Mouse (Mus musculus) kidney, adult 2 months (tissue): ENCODE data around the gene Fshb.

ENCODE experiments used
- CTCF ChIP-seq: fragments of 200-500 bp; conservative IDR thresholded peaks from 2 replicates; pipeline ENCODE4 v1.5.1; 2011; ENCODE audit warnings: low read depth, mild to moderate bottlenecking, control low read depth, low read length, moderate library complexity, mixed read lengths; ENCODE audit not compliant: insufficient read depth, insufficient read length
- POLR2A ChIP-seq: fragments of 200-500 bp; IDR thresholded peaks from one replicate; pipeline ENCODE4 v1.6.1; 2011; ENCODE audit warnings: low read depth, low read length, control low read depth

DNA sequence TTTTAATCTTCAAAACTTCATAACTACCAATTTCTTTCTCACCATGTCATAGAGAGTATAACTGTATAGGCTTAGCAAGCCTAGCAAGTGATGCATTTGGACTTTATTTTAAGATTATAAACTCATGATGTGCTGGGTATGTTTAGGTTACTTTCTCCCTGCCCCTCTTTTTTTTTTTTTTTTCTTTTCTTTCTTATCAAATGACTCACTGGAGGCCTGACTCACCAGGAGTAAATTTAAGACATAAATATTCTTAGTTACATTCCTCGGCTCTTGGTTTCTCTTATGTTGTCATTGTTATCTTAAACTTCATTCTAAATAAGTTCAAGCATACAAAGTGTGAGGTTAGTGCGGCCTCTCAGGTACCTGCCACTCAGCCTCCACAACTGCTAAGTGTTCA is 23.5 kb downstream of the Fshb start:
- no peak for TF ChIP-seq POLR2A
- TF ChIP-seq CTCF = no peak
